Mouse (Mus musculus) bone marrow, adult 2 months (tissue): ENCODE results near the gene Exoc8. TPM values are rescaled to one million over a fixed set of nuclear protein-coding genes. Genes with fewer than 3 reads are reported as not detected.

Experiments used
- H3K27ac ChIP-seq: fragments of 200-500 bp; 2 replicates; pipeline ENCODE4 v1.5.1; 2012; ENCODE audit warnings: low read depth, mild to moderate bottlenecking, control low read depth, inconsistent platforms, low read length; ENCODE audit not compliant: control insufficient read depth, poor library complexity, insufficient read depth
- H3K4me1 ChIP-seq: fragments of 200-500 bp; 2 replicates; pipeline ENCODE4 v1.6.1; 2011; ENCODE audit warnings: low read length; ENCODE audit not compliant: control insufficient read depth, insufficient read depth
- H3K4me3 ChIP-seq: fragments of 200-500 bp; replicated peaks from 2 replicates; pipeline ENCODE3; 2011; ENCODE audit warnings: mild to moderate bottlenecking, low read depth, low read length, control low read depth; ENCODE audit not compliant: control insufficient read depth
- CTCF ChIP-seq: fragments of 200-500 bp; IDR thresholded peaks from 2 replicates; pipeline ENCODE4 v1.5.1; 2011; ENCODE audit warnings: low read length, control low read depth; ENCODE audit not compliant: control insufficient read depth, insufficient read depth
- POLR2A ChIP-seq: fragments of 200-500 bp; IDR thresholded peaks from 2 replicates; pipeline ENCODE4 v1.6.1; 2011; ENCODE audit warnings: low read depth, mild to moderate bottlenecking, control low read depth, low read length, borderline replicate concordance; ENCODE audit not compliant: control insufficient read depth
- WGBS: fragments of 180-500 bp; shearing (Covaris S2); methylation state at CpG from one replicate; pipeline ENCODE4 v1.1.7; 2018; 5-methylcytosine and 5-hydroxymethylcytosine counted together
- polyA plus RNA-seq: library from polyadenylated mRNA; stranded (reverse); fragments of >200 nt; gene quantifications from 2 replicates; pipeline ENCODE4 v1.2.4, GENCODE M21; 2011; ENCODE audit warnings: low replicate concordance; ENCODE audit not compliant: missing spikeins, insufficient read depth, insufficient read length

Exoc8 gene
- polyA plus RNA-seq, 1 experiment: 13.3 TPM

DNA sequence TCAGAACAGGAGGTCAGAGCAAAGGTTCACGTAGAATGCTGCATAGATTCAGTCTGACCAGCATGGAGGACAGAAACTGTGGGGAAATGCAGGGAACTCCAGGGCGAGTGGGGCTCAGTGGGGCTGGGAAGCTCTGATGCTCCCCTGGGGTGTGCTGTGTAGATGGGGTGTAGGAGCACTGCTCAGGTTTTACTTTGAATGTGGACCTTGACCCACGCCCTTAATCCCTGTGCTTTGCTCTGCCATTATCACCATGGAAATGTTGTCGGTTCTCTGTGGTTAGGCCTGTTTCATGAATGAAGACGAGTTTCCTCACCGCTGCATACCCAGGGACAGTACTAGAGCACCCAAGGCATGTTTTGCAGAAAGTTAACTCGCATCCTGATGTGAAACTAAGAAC, 26.0 kb downstream of the Exoc8 start:
- peaks cover 2% of the 10 kb centered on the region; the same call in 1 of the 2 replicates for H3K4me1 ChIP-seq
- H3K27ac ChIP-seq: no peak overlapping the region
- TF ChIP-seq POLR2A (no peak), CTCF (no peak)
- WGBS: 88% methylated on average over 7 of the region's 7 CpGs
- no peak overlapping the region for H3K4me3 ChIP-seq

- no peak overlapping the region for H3K4me3 ChIP-seq
- WGBS: 88% methylated on average over 6 of the region's 6 CpGs
- peaks cover 3% of the 10 kb centered on the region for H3K4me1 ChIP-seq
- no peak overlapping the region for H3K27ac ChIP-seq
- TF ChIP-seq POLR2A (no peak), CTCF (no peak)
Measured at GRCm38 (mm10) chr8:124869708-124870107, 27.8 kb downstream of the Exoc8 start.

DNA sequence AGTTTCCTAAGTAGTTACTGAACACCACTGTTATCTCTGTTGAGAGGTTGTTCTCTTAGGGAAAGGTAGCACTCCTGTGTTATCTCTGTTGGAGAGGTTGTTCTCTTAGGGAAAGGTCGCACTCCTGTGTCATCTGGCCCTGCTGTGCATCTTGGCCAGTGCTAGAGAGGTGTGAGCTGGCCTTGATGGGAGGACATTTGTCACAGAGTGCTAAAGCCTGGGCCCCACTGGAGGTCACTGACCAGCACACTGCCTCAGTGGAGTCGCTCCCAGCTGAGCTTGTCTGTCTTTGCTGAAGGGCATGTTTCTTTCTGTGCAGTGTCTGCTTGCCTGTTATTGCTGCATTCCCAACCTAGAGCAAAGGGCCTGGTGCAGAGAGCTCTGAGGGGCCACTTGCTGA, 30.4 kb downstream of the Exoc8 start:
- Histone ChIP-seq H3K27ac (no peak overlapping the region), H3K4me1 (peaks cover 4% of the 10 kb centered on the region), H3K4me3 (no peak overlapping the region)
- TF ChIP-seq POLR2A: no peak
- no peak for TF ChIP-seq CTCF
- WGBS: 70% methylated on average over 2 of the region's 2 CpGs

DNA sequence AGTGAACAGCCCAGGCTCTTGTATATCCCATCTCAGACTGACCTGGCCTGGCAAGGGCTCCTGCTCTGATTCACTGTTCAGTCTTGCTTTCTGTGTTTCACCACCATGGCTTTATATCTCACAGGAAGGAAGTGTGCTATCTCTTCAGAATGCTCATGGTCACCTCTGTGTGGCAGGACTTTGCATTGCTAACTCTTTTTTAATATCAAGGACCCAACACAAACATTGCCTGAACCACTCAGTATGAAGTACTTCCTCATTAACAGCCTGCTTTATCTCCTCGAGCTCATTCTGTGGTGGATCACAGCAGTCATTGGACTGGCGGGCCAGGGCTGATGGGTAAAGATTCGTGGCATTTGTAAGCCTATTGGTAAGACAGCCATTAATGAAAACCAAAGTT, 30.8 kb downstream of the Exoc8 start:
- H3K4me1 ChIP-seq: peaks cover 4% of the 10 kb centered on the region
- WGBS: 17% methylated on average over 3 of the region's 3 CpGs
- H3K4me3 ChIP-seq: no peak overlapping the region
- H3K27ac ChIP-seq: no peak overlapping the region
- TF ChIP-seq POLR2A (no peak), CTCF (no peak)

GRCm38 (mm10) chr8:124863729-124864128, 33.8 kb downstream of the Exoc8 start:
- under 1% methylated on average over 8 of the region's 8 CpGs for WGBS
- H3K27ac ChIP-seq: no peak overlapping the region; the same call in 1 of the 2 replicates
- TF ChIP-seq CTCF (no peak), POLR2A (no peak)
- peak overlapping the region; percentile 99 for H3K4me3 ChIP-seq
- H3K4me1 ChIP-seq: peaks cover 4% of the 10 kb centered on the region

DNA sequence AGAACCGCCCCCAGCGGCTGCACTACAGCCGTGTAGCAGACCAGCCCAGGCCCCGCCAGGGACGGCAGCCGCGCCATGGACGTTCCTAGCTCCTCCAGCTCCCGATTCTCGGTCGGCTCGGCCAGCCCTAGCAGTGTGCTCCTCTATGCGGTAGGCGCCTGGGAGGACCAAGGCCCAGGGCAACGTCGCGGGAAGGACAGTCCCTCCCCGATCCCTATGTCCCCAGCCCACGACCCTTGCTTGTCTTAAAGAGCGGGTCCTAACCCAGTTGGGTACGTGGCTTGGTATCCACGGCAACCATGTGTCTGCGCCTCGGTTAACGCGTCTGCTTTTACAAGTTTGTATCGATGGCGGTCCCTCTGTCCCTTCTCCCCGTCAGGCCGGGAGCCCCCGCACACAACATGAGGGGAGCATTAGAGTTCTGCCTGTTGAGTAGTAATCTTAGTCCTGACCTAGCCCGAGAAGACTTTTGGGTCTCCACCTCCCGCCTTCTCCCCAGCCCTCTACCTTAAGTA, 34.3 kb downstream of the Exoc8 start:
- Histone ChIP-seq H3K27ac (peak overlapping the region; percentile 91), H3K4me3 (peak overlapping the region; percentile 99), H3K4me1 (peaks cover 4% of the 10 kb centered on the region)
- 1% methylated on average over 33 of the region's 33 CpGs for WGBS
- TF ChIP-seq CTCF (no peak), POLR2A (no peak)

- Histone ChIP-seq H3K27ac (peak within 1 kb of the TSS; percentile 91), H3K4me1 (peaks cover 4% of the 10 kb centered on the region), H3K4me3 (peak within 1 kb of the TSS; percentile 99)
- under 1% methylated on average over 55 of the region's 55 CpGs for WGBS
- TF ChIP-seq POLR2A (peak; percentile 87; the same call in 1 of the 2 replicates), CTCF (no peak)
Measured at GRCm38 (mm10) chr8:124862321-124863162, 35.0 kb downstream of the Exoc8 start, which contains the start of the genes Gnpat and 2810004N23Rik. TSS of gene Gnpat (plus strand) at chr8:124863033. TSS of gene 2810004N23Rik (minus strand) at chr8:124863120.

GRCm38 (mm10) chr8:124860188-124860587, 37.3 kb downstream of the Exoc8 start:
- H3K4me3 ChIP-seq: no peak overlapping the region
- WGBS: 80% methylated on average over 3 of the region's 3 CpGs
- TF ChIP-seq POLR2A (no peak), CTCF (no peak)
- peaks cover 3% of the 10 kb centered on the region; the same call in 1 of the 2 replicates for H3K4me1 ChIP-seq
- no peak overlapping the region for H3K27ac ChIP-seq

GRCm38 (mm10) chr8:124859466-124859865, 38.0 kb downstream of the Exoc8 start:
- Histone ChIP-seq H3K27ac (no peak overlapping the region), H3K4me3 (no peak overlapping the region), H3K4me1 (peaks cover 2% of the 10 kb centered on the region; the same call in 1 of the 2 replicates)
- TF ChIP-seq POLR2A (no peak), CTCF (peak; percentile 67)
